Mouse (Mus musculus) fibroblast of lung, adult 2 months (primary cell): Measurements from ENCODE around the gene Cfap126.

Source experiments
- DNase-seq: peaks from one replicate; pipeline ENCODE4 v3.0.0-alpha.2; 2011; ENCODE audit warnings: low read depth

The Cfap126 gene

DNA sequence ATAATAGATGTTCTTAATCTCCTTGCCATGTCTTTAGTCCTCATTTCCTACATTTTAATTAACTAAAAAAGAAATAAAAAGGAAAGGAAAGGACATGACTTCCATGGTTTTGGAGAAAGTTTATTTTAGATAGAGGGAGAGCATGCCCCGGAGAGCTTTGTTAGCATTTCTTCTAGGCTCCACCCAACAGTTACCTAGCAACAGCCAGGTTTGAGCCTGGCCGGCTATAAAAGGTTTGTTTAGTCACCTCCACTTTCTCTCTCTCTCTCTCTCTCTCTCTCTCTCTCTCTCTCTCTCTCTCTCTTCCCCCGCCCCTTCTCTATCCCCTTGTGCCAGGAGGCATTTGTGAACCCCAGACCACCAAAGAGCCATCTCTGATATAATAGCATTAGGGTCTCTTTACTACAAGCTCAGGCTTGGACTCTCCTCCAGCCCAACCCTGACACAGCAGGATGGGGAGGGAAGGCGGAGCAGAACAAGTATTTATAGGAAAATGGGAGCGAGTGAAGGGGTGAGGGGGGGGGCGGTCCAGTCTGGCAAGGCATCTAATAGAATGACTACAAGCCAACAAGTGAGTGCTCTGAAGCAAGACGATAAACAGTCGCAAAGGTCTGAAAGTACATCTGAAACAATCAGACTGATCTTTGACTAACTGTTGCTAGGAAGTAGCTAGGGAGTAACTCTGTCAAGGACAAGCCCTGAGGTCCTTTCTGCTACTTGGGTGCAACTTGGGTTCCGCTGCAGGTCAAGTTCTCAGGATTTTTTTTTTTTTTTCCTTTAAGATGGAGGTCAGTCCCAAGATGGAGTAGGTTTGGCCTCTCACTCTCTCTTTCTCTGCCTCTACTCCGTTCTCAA is 17.4 kb upstream of the Cfap126 start:
- DNase-seq, result no peak

DNA sequence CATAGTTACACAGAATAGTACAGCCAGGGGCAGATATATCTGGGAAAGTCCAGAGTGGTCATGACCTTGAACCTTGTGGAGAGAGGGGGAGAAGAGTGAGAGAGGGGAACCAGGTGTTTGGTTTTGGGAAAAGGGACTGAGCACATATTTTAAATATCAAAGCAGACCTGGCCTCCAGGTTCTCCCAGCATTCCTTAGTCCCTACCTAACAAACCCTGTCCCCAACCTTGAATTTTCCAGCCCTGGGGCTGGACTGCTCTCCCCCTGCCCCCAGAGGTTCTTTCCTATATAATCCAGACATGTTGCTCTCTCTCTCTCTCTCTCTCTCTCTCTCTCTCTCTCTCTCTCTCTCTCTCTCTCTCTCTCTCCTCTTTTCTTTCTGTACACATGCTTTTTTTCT is 16.6 kb upstream of the Cfap126 start:
- DNase-seq, result no peak

DNA sequence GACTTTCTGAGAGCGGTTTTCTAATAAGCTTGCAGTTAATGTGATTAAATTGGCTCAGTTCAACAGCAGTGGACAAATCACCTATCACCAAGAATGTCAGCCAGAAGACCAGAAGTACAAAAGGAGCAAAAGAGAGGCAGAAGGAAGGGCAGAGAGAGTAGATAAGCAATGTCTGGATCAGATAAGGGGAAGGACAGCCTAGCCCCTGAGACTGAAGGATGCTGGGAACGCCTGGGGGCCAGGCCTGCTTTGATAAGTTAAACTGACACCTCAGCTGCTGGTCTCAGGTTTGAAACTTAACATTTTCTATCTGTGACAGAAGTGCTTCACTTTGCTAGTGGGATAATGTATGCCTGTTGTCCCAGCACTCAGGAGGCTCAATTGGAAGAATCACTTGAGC is 16.1 kb upstream of the Cfap126 start:
- DNase-seq, result no peak

DNA sequence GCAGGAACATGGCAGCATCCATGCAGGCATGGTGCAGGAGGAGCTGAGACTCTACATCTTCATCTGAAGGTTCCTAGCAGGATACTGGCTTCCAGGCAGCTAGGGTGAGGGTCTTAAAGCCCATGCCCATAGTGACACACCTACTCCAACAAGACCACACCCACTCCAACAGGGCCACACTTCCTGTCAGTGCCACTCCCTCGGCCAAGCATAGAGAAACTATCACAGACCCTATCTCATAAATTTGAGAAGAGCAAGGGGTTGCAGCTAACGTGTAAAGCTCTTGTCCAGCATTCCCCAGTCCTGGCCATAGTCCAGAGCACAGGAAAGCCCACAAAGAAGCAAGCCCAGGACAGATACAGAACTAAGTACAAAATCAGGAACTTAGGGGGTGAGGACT is 12.7 kb upstream of the Cfap126 start:
- no peak for DNase-seq

DNA sequence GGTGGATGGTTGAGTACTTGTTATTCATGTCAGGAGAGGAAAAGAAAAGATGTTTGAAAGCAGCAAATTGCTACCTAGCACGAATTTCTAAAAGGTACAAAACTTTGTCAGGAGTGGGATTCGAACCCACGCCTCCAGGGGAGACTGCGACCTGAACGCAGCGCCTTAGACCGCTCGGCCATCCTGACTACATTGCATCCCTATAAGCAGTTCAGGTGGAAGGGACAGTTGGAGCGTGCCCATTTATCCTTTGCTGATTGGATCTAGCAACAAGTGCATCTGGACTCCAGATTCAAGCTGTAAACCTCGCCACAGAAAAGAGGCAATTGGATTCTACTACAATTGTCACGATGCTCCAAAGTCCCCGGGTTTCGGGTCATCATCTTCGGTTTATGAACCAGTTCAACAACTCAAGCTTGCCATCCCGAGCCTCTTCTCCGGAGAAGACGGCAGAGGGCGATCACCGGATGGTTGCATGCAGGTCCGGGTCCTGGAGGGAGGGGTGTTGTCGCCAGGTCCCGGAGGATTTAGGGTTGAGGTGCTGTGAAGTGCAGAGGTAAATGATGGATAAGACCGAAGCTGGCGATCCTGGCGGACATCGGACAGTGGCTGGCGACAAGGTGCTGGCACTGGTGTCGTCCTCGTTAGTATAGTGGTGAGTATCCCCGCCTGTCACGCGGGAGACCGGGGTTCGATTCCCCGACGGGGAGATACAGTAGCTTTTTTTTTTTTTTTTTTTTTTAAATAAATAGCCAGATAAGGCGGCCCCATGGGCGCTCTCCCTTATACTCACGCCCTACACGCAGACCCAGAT is 11.8 kb upstream of the Cfap126 start:
- DNase-seq, result peak; percentile 64

DNA sequence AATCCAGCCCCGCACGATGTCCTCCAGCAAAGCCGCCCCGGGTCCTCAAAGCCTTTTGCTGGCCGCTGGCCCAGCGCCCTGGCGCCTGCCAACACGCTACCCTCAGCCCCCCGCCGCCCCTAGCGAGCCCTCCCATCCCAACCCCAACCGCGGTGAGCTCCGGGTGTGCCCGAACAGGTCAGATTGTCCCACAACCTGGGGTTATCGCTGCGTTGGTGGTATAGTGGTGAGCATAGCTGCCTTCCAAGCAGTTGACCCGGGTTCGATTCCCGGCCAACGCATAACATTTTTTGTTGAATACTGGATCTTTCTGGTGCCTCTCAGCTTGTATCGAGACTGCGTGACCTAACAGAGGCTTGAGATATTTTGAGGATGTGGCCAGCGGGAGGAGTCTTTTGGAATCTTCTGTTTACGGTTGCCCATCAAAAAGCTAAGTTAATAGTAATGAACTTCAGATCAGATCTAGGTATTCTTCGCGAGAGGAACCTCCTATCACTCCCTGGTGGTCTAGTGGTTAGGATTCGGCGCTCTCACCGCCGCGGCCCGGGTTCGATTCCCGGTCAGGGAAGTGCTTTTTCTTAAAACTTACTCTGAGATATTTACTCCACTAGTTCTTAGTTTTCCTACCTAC is 11.1 kb upstream of the Cfap126 start:
- peak; percentile 86 for DNase-seq

DNA sequence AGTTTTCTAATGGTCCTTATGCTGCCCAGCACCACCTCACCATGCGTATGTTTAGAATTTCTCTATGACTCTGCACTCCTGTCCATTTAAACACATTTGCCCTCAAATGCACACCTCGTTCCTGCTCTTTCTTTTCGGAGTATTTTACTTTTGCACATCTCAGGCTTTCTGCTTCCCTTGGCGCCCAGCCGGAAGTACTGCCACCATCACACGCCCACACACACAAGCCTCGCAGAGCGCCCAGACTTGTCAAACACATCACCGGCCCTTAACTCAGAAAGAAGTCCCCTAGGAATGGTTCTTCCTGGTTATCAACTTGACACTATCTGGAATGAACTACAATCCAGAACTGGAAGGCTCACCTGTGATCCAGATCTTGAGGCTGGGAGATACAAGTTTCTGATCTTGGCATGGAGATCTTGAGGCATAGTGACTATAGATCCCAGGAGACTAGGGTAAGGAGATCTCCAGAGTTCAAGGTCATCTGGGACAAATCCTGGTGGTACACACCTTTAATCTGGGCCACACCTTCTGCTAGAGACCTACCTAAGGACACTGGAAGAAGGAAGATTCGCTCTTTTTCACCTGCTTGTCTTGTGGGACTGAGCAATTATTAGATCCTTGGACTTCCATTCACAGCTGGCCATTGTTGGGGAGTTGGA is 10.4 kb upstream of the Cfap126 start:
- DNase-seq, result no peak

DNA sequence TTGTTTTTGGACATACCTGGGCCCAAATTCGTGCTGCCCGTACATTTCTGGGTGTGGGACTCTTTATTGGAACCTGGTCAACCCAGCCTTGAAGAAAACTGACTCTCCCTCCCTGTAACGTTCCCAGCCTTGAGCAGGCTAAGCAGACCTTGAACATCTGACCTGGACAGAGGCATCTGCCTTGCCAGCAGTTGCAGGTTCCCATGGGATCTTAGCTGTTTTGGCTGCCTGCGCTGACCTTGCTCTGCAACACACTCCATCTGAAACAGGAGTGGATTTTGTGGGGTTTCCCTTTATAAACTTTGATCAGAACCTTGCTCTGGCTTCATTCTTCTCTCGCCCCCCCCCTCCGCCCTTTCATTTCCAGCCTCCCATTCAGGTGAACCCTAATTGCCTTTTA is 8.5 kb upstream of the Cfap126 start:
- DNase-seq, result no peak

DNA sequence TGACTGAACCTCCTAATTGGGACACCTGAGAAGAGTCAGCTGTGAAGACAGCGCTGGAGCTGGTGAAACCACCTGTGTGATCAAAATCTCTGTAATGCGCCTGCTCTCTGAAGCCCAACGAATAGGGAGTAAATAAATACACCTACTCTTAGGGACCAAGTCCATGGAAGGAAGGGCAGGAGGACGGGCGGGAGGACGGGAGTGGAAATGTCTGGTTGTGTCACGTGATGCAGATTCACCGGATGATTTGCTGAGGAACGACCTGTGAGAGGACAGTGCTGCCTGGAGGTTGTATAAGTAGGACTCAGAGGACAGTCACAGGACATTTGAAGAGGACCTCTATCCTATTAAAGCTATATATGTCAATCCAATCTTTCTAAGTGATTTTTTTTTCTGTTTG is 4.1 kb upstream of the Cfap126 start:
- DNase-seq, result no peak

DNA sequence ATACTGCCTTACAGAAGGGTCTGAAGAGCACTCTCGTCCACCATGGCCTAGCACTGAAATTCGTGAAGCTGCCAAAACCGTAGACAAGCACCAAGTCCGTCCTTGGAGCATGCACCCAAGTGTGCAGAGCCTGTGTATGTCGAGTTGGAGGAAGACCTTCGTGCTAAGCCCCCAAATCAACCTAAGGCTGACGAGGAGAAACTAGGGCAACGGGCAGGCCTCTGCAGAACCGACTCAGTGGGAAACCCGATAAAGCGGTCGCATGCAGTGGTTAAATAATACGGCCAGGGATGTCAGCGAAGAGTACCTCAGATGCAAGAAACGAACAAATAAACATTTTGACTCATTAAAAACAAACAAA is 3.1 kb upstream of the Cfap126 start:
- DNase-seq, result no peak

DNA sequence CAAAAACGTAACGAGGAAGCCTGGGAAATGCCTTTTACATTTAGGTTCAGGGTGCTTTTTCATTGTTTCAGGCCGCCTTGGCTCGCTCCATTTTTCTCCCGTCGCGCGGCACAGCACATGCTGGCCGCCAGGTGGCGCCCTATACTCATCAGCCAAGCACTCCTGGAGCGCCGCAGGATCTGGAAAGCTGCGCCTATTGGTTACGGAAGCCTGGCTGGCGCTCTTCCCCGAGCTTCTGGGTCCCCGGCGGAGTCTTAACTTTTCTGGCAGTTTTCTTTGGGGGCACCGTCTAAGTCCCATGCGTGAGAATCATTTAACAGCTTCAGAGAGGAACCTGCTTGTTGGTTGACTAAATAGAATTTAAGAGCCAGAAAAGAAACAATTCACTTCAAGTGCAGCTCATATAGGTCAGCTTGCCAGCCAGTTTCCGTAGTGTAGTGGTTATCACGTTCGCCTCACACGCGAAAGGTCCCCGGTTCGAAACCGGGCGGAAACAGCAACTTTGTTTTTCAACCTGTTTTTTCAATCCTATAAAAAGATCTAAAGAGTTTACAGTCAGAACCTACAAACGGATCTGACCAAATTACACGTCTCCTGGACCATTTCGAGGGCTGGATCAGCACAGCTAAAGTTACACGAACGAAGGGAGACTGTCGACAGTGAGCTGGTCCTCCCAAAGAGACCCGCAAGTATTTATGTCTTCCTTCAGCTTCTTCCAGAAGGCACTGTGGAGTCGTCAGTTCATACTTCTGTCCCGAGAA is 2.5 kb upstream of the Cfap126 start:
- peak; percentile 86 for DNase-seq

DNA sequence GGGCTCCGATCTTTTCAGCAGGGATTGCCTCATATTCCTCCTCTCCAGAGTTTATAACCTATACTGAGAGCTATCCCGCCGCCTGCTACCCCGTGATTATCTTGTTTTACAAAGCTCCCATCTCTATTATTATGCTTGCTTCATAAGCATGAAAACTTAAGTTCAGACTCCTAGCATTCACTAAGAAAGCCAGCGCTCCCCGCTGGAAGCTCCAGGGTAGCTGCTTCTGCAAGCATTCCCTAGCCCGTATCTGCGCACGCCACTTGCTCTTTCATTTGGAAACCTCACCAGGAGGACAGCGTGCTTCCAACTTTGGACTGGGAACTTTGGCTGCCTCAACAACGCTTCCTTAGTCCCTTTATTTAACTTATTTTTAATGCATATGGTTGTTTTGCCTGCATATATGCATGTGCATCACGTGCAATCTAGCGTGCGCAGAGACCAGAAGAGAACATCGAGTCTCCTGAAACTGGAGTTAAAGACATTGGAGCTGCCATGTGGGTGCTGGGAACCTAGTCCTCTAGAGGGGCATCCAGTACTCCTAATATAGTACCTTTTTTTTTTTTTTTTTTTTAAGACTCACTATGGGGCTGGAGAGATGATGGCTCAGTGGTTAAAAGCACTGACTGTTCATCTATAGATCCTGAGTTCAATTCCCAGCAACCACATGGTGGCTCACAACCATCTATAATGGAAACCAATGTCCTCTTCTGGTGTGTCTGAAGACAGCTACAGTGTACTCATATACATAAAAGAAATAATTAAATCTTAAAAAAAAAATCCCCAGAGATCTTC is 1.7 kb upstream of the Cfap126 start:
- peak; percentile 6 for DNase-seq

DNA sequence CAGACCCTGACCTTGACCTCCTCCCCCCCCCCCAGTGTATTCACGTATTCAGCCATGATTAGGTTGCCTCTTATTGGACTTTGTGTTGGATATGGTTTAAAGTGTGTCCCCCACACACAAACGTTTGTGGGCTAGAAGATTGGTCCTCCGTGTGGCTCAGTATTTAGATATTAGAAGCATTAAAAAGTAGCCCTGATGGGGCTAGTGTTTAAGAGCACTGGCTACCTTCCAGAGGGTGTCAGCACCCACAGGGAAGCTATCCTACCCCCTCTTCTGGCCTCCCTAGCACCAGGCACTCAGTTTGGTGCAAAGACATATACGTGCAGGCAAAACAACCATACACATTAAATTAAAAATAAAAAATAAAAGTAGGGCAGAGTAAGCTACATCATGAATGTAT is 732 bp upstream of the Cfap126 start:
- DNase-seq, result no peak

DNA sequence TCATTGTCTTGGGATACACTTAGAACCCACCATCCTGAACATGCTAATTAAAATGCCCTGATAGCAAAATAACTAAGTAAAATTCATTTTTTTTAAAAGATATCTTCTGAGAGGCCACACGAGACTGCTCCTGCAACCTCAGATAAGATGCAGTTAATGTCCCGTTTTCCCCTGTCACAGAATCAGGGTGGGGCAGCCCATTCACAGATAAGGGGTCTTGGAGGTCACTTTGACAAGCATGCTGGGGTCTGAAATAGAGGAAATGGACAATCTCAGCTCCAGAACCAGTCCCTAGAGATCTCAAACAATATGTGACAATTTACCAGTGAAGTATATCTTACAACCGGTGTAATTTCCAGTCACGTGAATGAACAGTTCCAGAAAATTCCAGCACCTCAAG is 2.6 kb downstream of the Cfap126 start:
- DNase-seq, result no peak

DNA sequence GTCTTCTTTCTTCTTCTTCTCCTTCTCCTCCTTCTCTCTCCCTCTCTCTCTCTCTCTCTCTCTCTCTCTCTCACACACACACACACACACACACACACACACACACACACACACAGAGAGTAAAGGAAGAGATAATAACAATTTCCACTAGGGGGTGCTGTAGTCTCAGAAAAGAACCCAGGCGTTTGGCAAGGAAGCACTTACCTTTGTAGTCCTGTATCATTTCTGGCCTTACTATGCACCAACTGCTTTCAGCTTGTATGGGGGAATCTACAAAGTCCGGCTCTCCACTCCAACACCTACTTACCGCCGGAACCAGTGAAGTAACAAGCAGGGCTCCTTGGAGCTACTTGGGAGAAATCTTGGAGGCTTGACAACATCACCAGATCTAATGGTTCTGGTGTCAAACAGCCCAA is 4.6 kb downstream of the Cfap126 start:
- peak; percentile 56 for DNase-seq

DNA sequence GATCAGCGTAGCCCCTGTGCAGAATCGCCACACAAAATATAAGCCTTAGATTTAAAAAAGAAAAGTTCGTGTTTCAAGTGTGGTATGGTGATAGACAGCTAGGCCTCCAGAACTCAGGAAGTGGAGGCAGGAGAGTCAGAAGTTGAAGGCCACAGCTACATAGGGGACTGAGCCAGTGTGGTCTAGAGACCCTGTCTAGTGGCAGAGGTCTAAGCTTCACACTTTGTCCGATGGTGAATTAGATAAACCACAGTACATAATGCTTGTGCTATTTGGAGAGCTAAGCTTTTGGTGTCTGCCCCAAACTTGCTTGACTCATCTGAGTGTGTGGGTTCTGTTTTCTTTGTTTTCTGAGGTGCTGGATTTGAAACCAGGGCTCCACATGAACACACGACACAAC is 5.3 kb downstream of the Cfap126 start:
- no peak for DNase-seq

DNA sequence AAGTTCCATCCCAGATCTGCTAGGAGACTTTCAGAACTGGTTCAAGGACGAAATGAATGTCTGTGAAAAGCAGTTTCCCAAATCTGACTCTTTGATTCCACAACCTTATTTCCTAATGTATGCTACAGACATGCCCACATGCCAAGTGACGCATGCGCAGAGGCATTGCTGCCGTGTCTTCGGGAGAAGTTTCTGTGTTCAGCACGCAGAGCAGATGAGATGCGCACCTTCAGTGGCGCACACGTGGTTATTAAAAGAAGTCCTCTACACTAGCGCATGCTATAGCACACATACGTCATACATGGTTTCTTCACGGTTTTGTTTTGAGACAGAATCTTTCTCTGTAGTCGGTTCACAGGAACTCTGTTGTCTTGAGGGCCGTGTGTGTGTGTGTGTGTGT is 5.7 kb downstream of the Cfap126 start:
- DNase-seq, result no peak

DNA sequence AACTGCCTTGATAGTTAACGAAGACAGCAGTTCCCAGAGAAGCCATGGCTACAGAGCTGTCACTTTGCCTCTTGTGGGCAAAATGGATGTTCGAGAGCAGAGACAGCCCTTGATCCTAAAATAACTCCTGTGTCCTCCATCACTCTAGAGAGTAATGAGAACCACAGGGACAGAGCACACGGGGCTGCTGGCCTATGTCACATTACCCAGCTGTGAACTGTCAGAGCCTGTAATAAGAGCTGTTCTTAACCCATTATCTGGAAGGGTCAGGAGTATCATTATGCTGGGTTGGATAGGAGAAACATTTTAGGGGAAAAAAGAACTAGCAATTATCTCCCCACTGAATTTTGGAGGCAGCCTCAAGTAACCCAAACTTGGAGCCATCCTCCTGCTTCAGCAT is 7.2 kb downstream of the Cfap126 start:
- DNase-seq, result no peak

DNA sequence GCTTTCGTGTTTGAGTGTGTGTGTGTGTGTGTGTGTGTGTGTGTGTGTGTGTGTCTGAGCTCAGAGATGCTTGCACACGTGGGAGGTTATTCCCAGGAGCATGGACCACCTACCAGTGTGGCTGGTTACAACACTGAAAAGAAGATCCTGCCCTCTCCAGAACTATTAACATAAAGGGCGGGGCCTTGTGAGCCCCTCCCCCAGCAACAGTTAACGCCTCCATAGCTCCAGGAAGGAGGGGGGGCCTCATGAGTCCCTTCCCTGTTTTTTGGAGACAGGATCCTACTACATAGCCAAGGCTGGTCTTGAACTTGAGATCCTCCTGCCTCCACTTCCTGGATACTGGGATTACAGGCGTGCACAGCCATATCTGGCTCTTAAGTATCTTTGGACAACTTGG is 8.1 kb downstream of the Cfap126 start:
- DNase-seq, result no peak

DNA sequence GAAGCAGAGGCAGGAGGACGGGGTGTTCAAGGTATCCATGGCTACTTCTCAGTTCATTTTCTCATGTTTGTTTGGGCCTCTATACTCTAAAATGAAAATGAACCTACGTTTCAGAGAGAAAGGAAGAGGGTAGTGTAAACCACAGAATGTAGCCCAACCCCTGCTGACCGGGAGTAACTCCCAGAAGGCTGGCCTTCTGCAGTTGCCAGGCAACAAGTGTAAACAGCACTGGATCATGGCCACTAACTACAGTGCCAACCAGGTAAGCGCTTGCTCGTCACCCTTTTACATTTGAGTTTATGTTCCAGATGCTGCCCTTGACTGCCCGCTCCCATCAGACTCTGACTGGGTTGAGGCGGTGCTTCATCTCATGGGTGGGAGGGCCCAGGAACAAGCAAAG is 9.2 kb downstream of the Cfap126 start:
- DNase-seq, result peak; percentile 17

DNA sequence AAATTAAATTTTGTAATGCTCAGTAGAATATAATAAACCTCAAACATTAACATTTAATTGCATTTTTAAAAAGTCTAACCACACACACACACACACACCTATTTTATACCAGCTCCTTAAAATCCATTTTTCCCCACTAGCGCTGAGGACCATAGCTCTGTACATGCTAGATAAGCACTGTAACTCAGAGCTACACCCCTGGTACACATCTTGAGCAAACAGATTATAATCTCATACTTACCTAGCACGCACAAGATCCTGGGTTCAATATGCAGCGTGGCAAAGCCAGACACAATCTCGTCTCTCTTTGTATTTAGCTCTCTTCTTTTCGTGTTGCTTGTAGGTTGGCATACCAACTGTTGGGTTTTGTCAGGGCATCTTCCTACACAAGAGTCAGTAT is 10.7 kb downstream of the Cfap126 start:
- DNase-seq, result no peak
